Mouse (Mus musculus) liver, embryonic 14.5 days (tissue): Measurements from ENCODE around the gene Dap. TPM values are rescaled to one million over a fixed set of nuclear protein-coding genes. Genes with fewer than 3 reads are reported as not detected.

Experiments used
- ATAC-seq: fragments of 200-750 bp; cut with Nextera tagmentation; 2 replicates; pipeline ENCODE4 v1.8.0; 2017; ENCODE audit warnings: moderate number of reproducible peaks, mild to moderate bottlenecking, moderate library complexity; ENCODE audit not compliant: insufficient read depth
- DNase-seq, 3 experiments: peaks; one replicate each; pipeline ENCODE4 v3.0.0-alpha.2; 2012 to 2013; ENCODE audit warnings: low read depth in 3 of 3, low spot score in 3 of 3
- H3K27ac ChIP-seq: fragments of 300-500 bp; sonication (generic); 2 replicates; pipeline ENCODE4 v1.5.1; 2014; ENCODE audit warnings: moderate library complexity, mild to moderate bottlenecking, control low read depth, inconsistent platforms
- H3K27me3 ChIP-seq: fragments of 300-500 bp; sonication (generic); 2 replicates; pipeline ENCODE4 v1.6.1; 2014; ENCODE audit warnings: mild to moderate bottlenecking, low read length, moderate library complexity; ENCODE audit not compliant: control insufficient read depth, insufficient read depth
- H3K36me3 ChIP-seq: fragments of 300-500 bp; sonication (generic); replicated peaks from 2 replicates; pipeline ENCODE4 v1.6.1; 2014; ENCODE audit warnings: low read depth; ENCODE audit not compliant: control insufficient read depth, insufficient read depth
- H3K4me1 ChIP-seq, 2 experiments: fragments of 200-500 bp in 1 of 2; fragments of 300-500 bp in 1 of 2; sonication (generic) in 1 of 2; replicated peaks; 2 replicates each; pipeline ENCODE4 v1.6.1; 2012 to 2014; ENCODE audit warnings: antibody characterized with exemption in 1 of 2, inconsistent platforms in 1 of 2, low read length in 1 of 2; ENCODE audit not compliant: control insufficient read depth in 2 of 2, insufficient read depth in 2 of 2
- H3K4me2 ChIP-seq: fragments of 300-500 bp; sonication (generic); 2 replicates; pipeline ENCODE4 v1.6.1; 2014; ENCODE audit warnings: low read depth, mild to moderate bottlenecking, control low read depth, moderate library complexity
- H3K4me3 ChIP-seq, 2 experiments: fragments of 200-500 bp in 1 of 2; fragments of 300-500 bp in 1 of 2; sonication (generic) in 1 of 2; 2 replicates each; pipeline ENCODE4 v1.5.1; 2012 to 2014; ENCODE audit warnings: low read depth in 2 of 2, low read length in 2 of 2, mild to moderate bottlenecking in 2 of 2, control low read depth in 1 of 2, inconsistent platforms in 1 of 2, moderate library complexity in 1 of 2; ENCODE audit not compliant: insufficient read depth in 1 of 2
- H3K9ac ChIP-seq: fragments of 300-500 bp; sonication (generic); replicated peaks from 2 replicates; pipeline ENCODE4 v1.6.1; 2014; ENCODE audit warnings: mild to moderate bottlenecking, control low read depth, moderate library complexity
- H3K9me3 ChIP-seq: fragments of 300-500 bp; sonication (generic); 2 replicates; pipeline ENCODE4 v1.6.1; 2016; ENCODE audit warnings: low read length, mixed read lengths; ENCODE audit not compliant: control insufficient read depth
- CTCF ChIP-seq: IDR thresholded peaks from 2 replicates; pipeline ENCODE4 v1.5.1; 2016; ENCODE audit warnings: antibody characterized with exemption, low read depth, control low read depth
- EP300 ChIP-seq: IDR thresholded peaks from 2 replicates; pipeline ENCODE4 v1.6.1; 2016; ENCODE audit warnings: antibody characterized with exemption, low read depth
- WGBS: fragments of 180-500 bp; shearing (Covaris S2); extraction: QIAGEN DNeasy Blood & Tissue Kit; methylation state at CpG from one replicate; pipeline ENCODE4 v1.1.7; 2014; ENCODE audit not compliant: insufficient replicate concordance; 5-methylcytosine and 5-hydroxymethylcytosine counted together
- polyA plus RNA-seq, 2 experiments: library from polyadenylated mRNA; depleted of rRNA in 1 of 2; stranded (reverse) in 1 of 2; unstranded in 1 of 2; fragments of >200 nt; fragmentation: Nextera tagmentation in 1 of 2; extraction: Ambion mirVana in 1 of 2; gene quantifications; 2 replicates each; pipeline versions ENCODE4 v1.2.1 to v1.2.3; 2012 to 2014

The Dap gene
- polyA plus RNA-seq, 2 experiments, result 22.5 to 44.4 TPM

GRCm38 (mm10) chr15:31227793-31228192 is 3.7 kb downstream of the Dap start:
- Histone ChIP-seq H3K27me3 (no peaks in the 10 kb centered on the region), H3K4me3 (no peak overlapping the region), H3K4me1 (peaks cover 0 to 14% of the 10 kb centered on the region in 2 experiments; a peak in 2 of 4 replicates), H3K4me2 (no peak overlapping the region), H3K36me3 (no peaks in the 10 kb centered on the region), H3K9ac (no peak overlapping the region), H3K9me3 (no peaks in the 10 kb centered on the region), H3K27ac (no peak overlapping the region)
- ATAC-seq, result no peak
- TF ChIP-seq CTCF, result no peak
- TF ChIP-seq EP300, result no peak
- 79% methylated on average over 8 of the region's 8 CpGs for WGBS
- DNase-seq, result no peak

GRCm38 (mm10) chr15:31233006-31233405 is 8.9 kb downstream of the Dap start:
- H3K27me3 ChIP-seq, result no peaks in the 10 kb centered on the region
- no peak for ATAC-seq
- no peak overlapping the region for H3K4me3 ChIP-seq
- no peak overlapping the region for H3K9ac ChIP-seq
- no peak overlapping the region for H3K27ac ChIP-seq
- 77% methylated on average over 1 of the region's 1 CpGs for whole genome bisulfite sequencing
- no peak for DNase-seq
- TF ChIP-seq EP300, result no peak
- no peak for TF ChIP-seq CTCF
- H3K4me2 ChIP-seq, result no peak overlapping the region
- H3K36me3 ChIP-seq, result no peaks in the 10 kb centered on the region
- H3K4me1 ChIP-seq, result peaks cover 2 to 6% of the 10 kb centered on the region in 2 experiments; a peak in 1 of 4 replicates
- no peaks in the 10 kb centered on the region for H3K9me3 ChIP-seq

GRCm38 (mm10) chr15:31235794-31236548 is 11.9 kb downstream of the Dap start:
- H3K36me3 ChIP-seq, result no peaks in the 10 kb centered on the region
- DNase-seq (no peak), ATAC-seq (peak; percentile 36)
- 78% methylated on average over 9 of the region's 9 CpGs for WGBS
- no peak overlapping the region for H3K4me3 ChIP-seq
- peak overlapping the region; percentile 9; the same call in 1 of the 2 replicates for H3K4me2 ChIP-seq
- H3K9me3 ChIP-seq, result no peaks in the 10 kb centered on the region
- no peak overlapping the region for H3K9ac ChIP-seq
- no peak overlapping the region for H3K27ac ChIP-seq
- H3K4me1 ChIP-seq, result peaks cover 2 to 6% of the 10 kb centered on the region in 2 experiments; a peak in 1 of 4 replicates
- no peaks in the 10 kb centered on the region for H3K27me3 ChIP-seq
- TF ChIP-seq CTCF (no peak), EP300 (no peak)

GRCm38 (mm10) chr15:31236549-31236907 is 12.4 kb downstream of the Dap start:
- DNase-seq (no peak), ATAC-seq (no peak)
- Histone ChIP-seq H3K4me3 (no peak overlapping the region), H3K4me2 (no peak overlapping the region), H3K4me1 (peaks cover 2 to 6% of the 10 kb centered on the region in 2 experiments; a peak in 1 of 4 replicates), H3K9ac (no peak overlapping the region), H3K36me3 (no peaks in the 10 kb centered on the region; the same call in 1 of the 2 replicates), H3K9me3 (no peaks in the 10 kb centered on the region), H3K27me3 (no peaks in the 10 kb centered on the region), H3K27ac (no peak overlapping the region)
- TF ChIP-seq CTCF, result no peak
- no peak for TF ChIP-seq EP300
- 50% methylated on average over 9 of the region's 9 CpGs for WGBS

GRCm38 (mm10) chr15:31237368-31237767 is 13.3 kb downstream of the Dap start:
- no peak for DNase-seq
- 43% methylated on average over 11 of the region's 11 CpGs for WGBS
- H3K36me3 ChIP-seq, result peaks cover 4% of the 10 kb centered on the region
- H3K4me1 ChIP-seq, result peaks cover 2 to 6% of the 10 kb centered on the region in 2 experiments; a peak in 1 of 4 replicates
- H3K9me3 ChIP-seq, result no peaks in the 10 kb centered on the region
- no peak overlapping the region for H3K27ac ChIP-seq
- no peak overlapping the region for H3K4me2 ChIP-seq
- no peaks in the 10 kb centered on the region for H3K27me3 ChIP-seq
- no peak overlapping the region for H3K9ac ChIP-seq
- H3K4me3 ChIP-seq, result no peak overlapping the region
- TF ChIP-seq CTCF, result no peak
- TF ChIP-seq EP300, result no peak
- ATAC-seq, result no peak; the same call in 1 of the 2 replicates
